Mouse (Mus musculus) kidney, postnatal 0 days (tissue): ENCODE measurements at regions not wholly inside any gene's neighbourhood (a gene's known extent, or its start where the extent isn't known, plus 50 kb on each side); places are given as distances from the start of the nearest gene placed in this dataset.

ENCODE experiments used
- ATAC-seq: fragments of 200-750 bp; cut with Nextera tagmentation; replicated peaks from 2 replicates; pipeline ENCODE4 v1.8.0; 2017; ENCODE audit warnings: low read depth, moderate number of reproducible peaks, moderate TSS enrichment, moderate library complexity; ENCODE audit not compliant: low FRiP score
- DNase-seq: peaks from one replicate; pipeline ENCODE4 v3.0.0-alpha.2; 2016; ENCODE audit warnings: low spot score
- H3K27ac ChIP-seq: fragments of 300-500 bp; sonication (generic); 2 replicates; pipeline ENCODE4 v1.5.1; 2014; ENCODE audit warnings: mild to moderate bottlenecking
- H3K27me3 ChIP-seq: fragments of 300-500 bp; sonication (generic); 2 replicates; pipeline ENCODE4 v1.6.1; 2014; ENCODE audit warnings: low read length, mixed read lengths; ENCODE audit not compliant: insufficient read depth
- H3K36me3 ChIP-seq: fragments of 300-500 bp; sonication (generic); 2 replicates; pipeline ENCODE4 v1.6.1; 2014; ENCODE audit warnings: low read length, mixed read lengths; ENCODE audit not compliant: insufficient read depth
- H3K4me1 ChIP-seq: fragments of 300-500 bp; sonication (generic); replicated peaks from 2 replicates; pipeline ENCODE4 v1.6.1; 2014; ENCODE audit warnings: antibody characterized with exemption, low read length, mixed read lengths; ENCODE audit not compliant: insufficient read depth
- H3K4me2 ChIP-seq: fragments of 300-500 bp; sonication (generic); 2 replicates; pipeline ENCODE4 v1.6.1; 2014; ENCODE audit warnings: mild to moderate bottlenecking, low read length, moderate library complexity, mixed read lengths
- H3K4me3 ChIP-seq: fragments of 300-500 bp; sonication (generic); replicated peaks from 2 replicates; pipeline ENCODE4 v1.5.1; 2014; ENCODE audit warnings: low read depth, low read length
- H3K9ac ChIP-seq: fragments of 300-500 bp; sonication (generic); 2 replicates; pipeline ENCODE4 v1.6.1; 2014; ENCODE audit warnings: low read depth, low read length
- H3K9me3 ChIP-seq: fragments of 300-500 bp; sonication (generic); replicated peaks from 2 replicates; pipeline ENCODE4 v1.6.1; 2016; ENCODE audit warnings: low read length, inconsistent platforms, mixed read lengths
- CTCF ChIP-seq: IDR thresholded peaks from 2 replicates; pipeline ENCODE4 v1.5.1; 2016; ENCODE audit warnings: antibody characterized with exemption, low read depth, mild to moderate bottlenecking, moderate library complexity
- WGBS: fragments of 180-500 bp; shearing (Covaris S2); extraction: QIAGEN DNeasy Blood & Tissue Kit; methylation state at CpG from one replicate; pipeline ENCODE4 v1.1.7; 2014; 5-methylcytosine and 5-hydroxymethylcytosine counted together

DNA sequence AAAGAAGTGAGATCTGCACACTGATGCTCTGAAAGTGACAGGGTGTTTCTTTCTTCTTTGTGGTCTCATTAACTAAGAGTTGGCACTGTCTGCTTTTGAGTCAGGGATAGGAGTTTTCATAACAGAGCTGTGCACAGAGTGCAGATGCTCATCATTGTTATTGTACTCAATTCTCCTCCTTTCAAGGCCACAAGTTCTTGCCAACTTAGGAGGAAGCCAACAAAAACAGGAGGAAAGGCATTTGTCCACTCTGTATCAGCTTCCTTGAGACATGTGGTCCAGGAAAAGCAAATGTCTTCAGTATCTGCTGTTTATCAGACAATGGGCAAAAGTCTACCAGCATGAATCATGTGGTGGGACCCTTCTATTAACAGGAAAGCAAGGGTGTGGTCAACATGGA lies 345.1 kb downstream of the Fam181b start:
- Histone ChIP-seq H3K4me1 (no peaks in the 10 kb centered on the region), H3K36me3 (no peaks in the 10 kb centered on the region), H3K4me3 (no peak overlapping the region), H3K4me2 (no peak overlapping the region), H3K9me3 (no peaks in the 10 kb centered on the region), H3K9ac (no peak overlapping the region), H3K27me3 (no peaks in the 10 kb centered on the region), H3K27ac (no peak overlapping the region)
- DNase-seq (no peak), ATAC-seq (no peak)
- TF ChIP-seq CTCF, result no peak

- Histone ChIP-seq H3K36me3 (no peaks in the 10 kb centered on the region), H3K9me3 (no peaks in the 10 kb centered on the region), H3K9ac (no peak overlapping the region), H3K4me1 (no peaks in the 10 kb centered on the region), H3K4me3 (no peak overlapping the region), H3K27ac (no peak overlapping the region), H3K4me2 (no peak overlapping the region), H3K27me3 (no peaks in the 10 kb centered on the region)
- TF ChIP-seq CTCF, result no peak
- no peak for DNase-seq
- ATAC-seq, result no peak
Observed at GRCm38 (mm10) chr7:93435034-93435433, 355.4 kb downstream of the Fam181b start.

DNA sequence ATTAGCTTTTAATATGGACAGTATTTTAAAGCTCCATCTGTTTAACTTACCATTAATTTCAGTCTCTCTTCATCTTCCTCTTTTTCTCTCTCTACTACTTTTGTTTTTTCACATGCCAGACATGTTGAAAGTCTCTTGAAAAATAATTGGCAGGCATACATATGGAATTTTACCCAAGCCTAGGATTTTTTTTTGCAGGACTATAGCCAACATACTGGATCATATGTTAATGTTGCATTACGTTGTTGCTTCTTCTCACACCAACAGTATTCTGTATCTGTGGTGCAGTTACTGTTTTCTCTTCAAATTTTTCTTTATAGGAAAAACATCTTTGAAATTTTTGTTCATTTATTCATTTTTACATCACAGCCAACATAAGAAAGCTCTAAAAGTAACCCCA lies 374.4 kb downstream of the Fam181b start:
- Histone ChIP-seq H3K4me2 (no peak overlapping the region), H3K36me3 (no peaks in the 10 kb centered on the region), H3K9me3 (no peaks in the 10 kb centered on the region), H3K4me3 (no peak overlapping the region), H3K9ac (no peak overlapping the region), H3K27me3 (no peaks in the 10 kb centered on the region), H3K4me1 (no peaks in the 10 kb centered on the region), H3K27ac (no peak overlapping the region)
- TF ChIP-seq CTCF, result no peak
- ATAC-seq (no peak), DNase-seq (no peak)
- 83% methylated on average over 1 of the region's 1 CpGs for WGBS

GRCm38 (mm10) chr7:93463377-93463776 lies 383.7 kb downstream of the Fam181b start:
- Histone ChIP-seq H3K9ac (no peak overlapping the region), H3K4me3 (no peak overlapping the region), H3K27me3 (no peaks in the 10 kb centered on the region), H3K4me1 (no peaks in the 10 kb centered on the region), H3K27ac (no peak overlapping the region), H3K4me2 (no peak overlapping the region), H3K36me3 (no peaks in the 10 kb centered on the region), H3K9me3 (no peaks in the 10 kb centered on the region)
- DNase-seq (no peak), ATAC-seq (no peak)
- 0 out of 2 replicates have a peak, but pooled peaks have one; percentile 9 for TF ChIP-seq CTCF

DNA sequence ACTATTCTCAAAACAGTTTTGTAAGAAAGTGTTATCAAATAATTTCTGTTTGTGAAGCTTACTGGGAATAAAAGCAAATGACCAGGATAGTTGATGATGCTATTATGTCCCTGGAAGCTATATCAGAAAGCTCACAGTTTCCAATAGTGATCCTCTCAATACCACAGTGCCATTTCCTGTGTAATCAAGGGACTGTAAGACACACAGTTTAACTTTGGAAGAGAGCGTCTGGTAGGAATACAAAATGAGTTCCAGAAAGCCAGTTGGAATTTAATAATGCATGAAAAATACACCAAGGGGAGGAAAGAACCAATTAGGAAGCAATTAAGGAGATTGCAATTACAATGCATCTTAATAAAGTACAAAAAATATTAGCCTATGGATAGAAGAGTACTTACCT lies 393.7 kb downstream of the Fam181b start:
- H3K4me1 ChIP-seq, result no peaks in the 10 kb centered on the region
- no peaks in the 10 kb centered on the region for H3K9me3 ChIP-seq
- 68% methylated on average over 1 of the region's 1 CpGs for WGBS
- no peak overlapping the region for H3K27ac ChIP-seq
- H3K36me3 ChIP-seq, result no peaks in the 10 kb centered on the region
- DNase-seq (no peak), ATAC-seq (no peak)
- H3K9ac ChIP-seq, result no peak overlapping the region
- TF ChIP-seq CTCF, result no peak
- H3K4me2 ChIP-seq, result no peak overlapping the region
- H3K27me3 ChIP-seq, result no peaks in the 10 kb centered on the region
- no peak overlapping the region for H3K4me3 ChIP-seq

DNA sequence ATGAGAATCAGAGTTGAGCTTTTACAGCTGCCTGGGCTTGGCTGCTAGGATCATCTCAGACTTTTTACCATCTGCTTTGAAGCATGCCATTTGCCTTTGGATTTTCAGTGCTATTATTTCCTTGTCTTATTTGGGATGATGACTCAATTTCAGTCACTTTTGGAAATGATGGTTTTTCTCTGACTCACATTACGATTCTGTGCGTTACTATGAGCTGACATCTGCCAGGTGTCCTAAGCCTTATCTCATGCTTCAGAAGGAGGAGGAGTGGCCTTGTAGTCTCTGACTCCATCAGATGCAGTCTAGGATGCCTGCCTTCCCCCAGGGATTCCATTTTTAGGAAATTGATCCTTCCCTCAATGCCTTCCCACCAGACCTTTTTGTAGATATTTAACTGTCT lies 431.0 kb downstream of the Fam181b start:
- Histone ChIP-seq H3K4me2 (no peak overlapping the region), H3K9ac (no peak overlapping the region), H3K27me3 (no peaks in the 10 kb centered on the region), H3K4me3 (no peak overlapping the region), H3K27ac (no peak overlapping the region), H3K4me1 (no peaks in the 10 kb centered on the region), H3K9me3 (no peaks in the 10 kb centered on the region), H3K36me3 (no peaks in the 10 kb centered on the region)
- WGBS, result 73% methylated on average over 2 of the region's 2 CpGs
- ATAC-seq (no peak), DNase-seq (no peak)
- no peak for TF ChIP-seq CTCF

DNA sequence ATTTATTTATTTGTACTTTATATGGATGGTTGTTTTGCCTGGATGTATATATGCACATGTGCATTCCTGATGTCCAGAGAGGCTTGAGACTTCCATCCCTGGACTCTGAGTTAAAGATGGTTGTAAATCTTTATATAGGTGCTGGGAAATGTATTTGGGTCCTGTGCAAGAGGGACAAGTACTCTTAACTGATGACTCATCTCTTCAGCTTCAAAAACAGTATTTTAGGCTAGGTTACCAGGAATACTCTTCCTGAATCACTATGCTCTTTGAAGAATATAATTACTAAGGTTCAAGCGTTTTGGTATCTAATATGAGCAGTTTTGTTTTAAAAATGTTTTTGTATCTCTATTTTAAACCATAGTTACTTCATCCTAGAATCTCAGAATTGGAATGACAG lies 431.6 kb downstream of the Fam181b start:
- no peak for DNase-seq
- TF ChIP-seq CTCF, result no peak
- Histone ChIP-seq H3K9me3 (no peaks in the 10 kb centered on the region), H3K4me2 (no peak overlapping the region), H3K9ac (no peak overlapping the region), H3K27me3 (no peaks in the 10 kb centered on the region), H3K4me1 (no peaks in the 10 kb centered on the region), H3K4me3 (no peak overlapping the region), H3K27ac (no peak overlapping the region), H3K36me3 (no peaks in the 10 kb centered on the region)
- ATAC-seq, result no peak
- 68% methylated on average over 1 of the region's 1 CpGs for WGBS
